24 mouse cellular contexts compared by ENCODE assay signal in the genomic region with DNA sequence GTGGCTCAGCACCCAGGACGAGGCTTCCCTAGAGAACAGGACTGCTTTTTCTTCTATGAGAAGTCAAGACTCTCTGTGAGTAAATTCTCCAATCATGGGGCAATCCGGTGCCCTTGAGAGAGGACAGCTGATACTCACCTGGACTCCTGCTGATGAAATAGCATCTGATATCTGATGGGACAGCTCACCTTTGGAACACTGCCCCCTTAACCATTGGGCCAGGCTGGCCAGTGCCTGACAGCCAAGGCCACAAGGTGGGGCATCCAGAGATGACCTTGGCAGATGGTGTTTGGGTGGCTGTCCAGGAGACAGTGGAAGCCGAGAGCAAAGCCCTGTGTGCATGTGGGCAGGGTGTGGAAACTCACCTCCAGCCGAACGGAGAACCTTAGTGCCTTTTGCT. TPM values are rescaled to one million over a fixed set of nuclear protein-coding genes. Genes with fewer than 3 reads are reported as not detected.
"Had no signal": no experiment of that assay in that cellular context is flagged by ENCODE, and none has a peak within 500 bp of the region (broad histone marks: within the 10 kb centered on the region; RNA-seq: fewer than 3 reads in every experiment).

No protein-coding gene starts in this region.

- H3K4me2 ChIP-seq: lung, embryonic 14.5 days; midbrain, embryonic 11.5 days had no signal

- H3K27ac ChIP-seq: liver, embryonic 14.5 days; macrophage; stomach, postnatal 0 days had no signal

- ATAC-seq: intestine, embryonic 16.5 days; lung, postnatal 0 days had no signal

- DNase-seq: kidney, adult 18-20 months; kidney, adult 9 months; kidney, postnatal 14 days; kidney, postnatal 4 days; left cerebral cortex, postnatal 4 days; lung, embryonic 14.5 days; midbrain, embryonic 14.5 days; right cerebral cortex, adult 18-20 months; right cerebral cortex, postnatal 14 days; right cerebral cortex, postnatal 4 days; thymus, adult 2 months; thymus, postnatal 14 days; thymus, postnatal 4 days had no signal

- H3K4me3 ChIP-seq: megakaryocyte, embryonic 14.5 days had no signal

- H3K9ac ChIP-seq: liver, embryonic 14.5 days; lung, embryonic 14.5 days had no signal

RNA-seq across cellular contexts. Expression of gene C1ql4, which starts 45.3 kb away (rescaled TPM):
- total RNA-seq: layer of hippocampus, adult 18-20 months; left cerebral cortex, adult 8-10 months; left cerebral cortex, postnatal 14 days; left cerebral cortex, postnatal 4 days had no signal
- polyA plus RNA-seq: limb, embryonic 14.5 days; liver, embryonic 14.5 days; lung, embryonic 14.5 days; lung, postnatal 0 days; macrophage; stomach, postnatal 0 days had no signal

RNA-seq across cellular contexts. Expression of gene Dnajc22, which starts 50.6 kb away (rescaled TPM):
- total RNA-seq: left cerebral cortex, postnatal 14 days had no signal
- polyA plus RNA-seq: macrophage had no signal
